Mouse (Mus musculus) kidney, embryonic 15.5 days (tissue): ENCODE data around the gene Polr2l. TPM values are rescaled to one million over a fixed set of nuclear protein-coding genes. Genes with fewer than 3 reads are reported as not detected.

Source experiments
- polyA plus RNA-seq: library from polyadenylated mRNA; unstranded; fragments of >200 nt; fragmentation: Nextera tagmentation; extraction: Ambion mirVana; gene quantifications from 2 replicates; pipeline ENCODE4 v1.2.1, GENCODE M21; 2015

The Polr2l gene
- polyA plus RNA-seq, 1 experiment from 2014 or later, result 78.7 TPM

Other genes with a start within 250 kb of the Polr2l start
- gene Phrf1, start 246.3 kb downstream of the Polr2l start, polyA plus RNA-seq, result 73.1 and 78.3 TPM in 2 replicates
- 3.5 and 3.8 TPM in 2 replicates for gene Irf7, start 208.7 kb downstream of the Polr2l start, polyA plus RNA-seq
- 8.2 and 8.6 TPM in 2 replicates for gene Cdhr5, start 198.3 kb downstream of the Polr2l start, polyA plus RNA-seq
- gene Sct, start 196.0 kb downstream of the Polr2l start, polyA plus RNA-seq, result 41.1 and 43.5 TPM in 2 replicates
- 1.4 and 1.8 TPM in 2 replicates for gene Drd4, start 183.1 kb downstream of the Polr2l start, polyA plus RNA-seq
- gene Deaf1, start 147.4 kb downstream of the Polr2l start, polyA plus RNA-seq, result 68.2 and 81.1 TPM in 2 replicates
- gene Tmem80, start 147.4 kb downstream of the Polr2l start, polyA plus RNA-seq, result 52.8 and 54.4 TPM in 2 replicates
- gene Eps8l2, start 136.3 kb downstream of the Polr2l start, polyA plus RNA-seq, result 33.1 and 39.6 TPM in 2 replicates
- 340 and 353 TPM in 2 replicates for gene Taldo1, start 82.9 kb downstream of the Polr2l start, polyA plus RNA-seq
- 61.5 and 61.8 TPM in 2 replicates for gene Gatd1, start 61.0 kb downstream of the Polr2l start, polyA plus RNA-seq
- 2.6 and 3.4 TPM in 2 replicates for gene Cend1, start 45.6 kb downstream of the Polr2l start, polyA plus RNA-seq
- 27.6 and 34.0 TPM in 2 replicates for gene Slc25a22, start 37.2 kb downstream of the Polr2l start, polyA plus RNA-seq
- gene Pidd1, start 31.1 kb downstream of the Polr2l start, polyA plus RNA-seq, result 10.5 and 12.6 TPM in 2 replicates
- gene Rplp2, start 27.8 kb downstream of the Polr2l start, polyA plus RNA-seq, result 1,339 and 1,510 TPM in 2 replicates
- 36.3 and 41.7 TPM in 2 replicates for gene Pnpla2, start 19.9 kb downstream of the Polr2l start, polyA plus RNA-seq
- 19.3 and 22.0 TPM in 2 replicates for gene Cracr2b, start 14.0 kb downstream of the Polr2l start, polyA plus RNA-seq
- gene Cd151, start 7.7 kb downstream of the Polr2l start, polyA plus RNA-seq, result 30.9 and 34.8 TPM in 2 replicates
- 91.6 and 93.4 TPM in 2 replicates for gene Tspan4, start 108 bp upstream of the Polr2l start, polyA plus RNA-seq
- gene Chid1, start 64.7 kb upstream of the Polr2l start, polyA plus RNA-seq, result 39.7 and 45.0 TPM in 2 replicates
- 77.9 and 87.8 TPM in 2 replicates for gene Ap2a2, start 87.0 kb upstream of the Polr2l start, polyA plus RNA-seq
- gene Muc6, start 180.2 kb upstream of the Polr2l start, polyA plus RNA-seq, result 0.23 TPM in 2 replicates
- gene Muc2, start 215.2 kb upstream of the Polr2l start, polyA plus RNA-seq, result 0.40 and 1.9 TPM in 2 replicates